Mouse (Mus musculus): ENCODE measurements around the gene Lrrtm1. TPM values are rescaled to one million over a fixed set of nuclear protein-coding genes. Genes with fewer than 3 reads are reported as not detected.

Lrrtm1 gene
- total RNA-seq, 1 experiment, result not detected

DNA sequence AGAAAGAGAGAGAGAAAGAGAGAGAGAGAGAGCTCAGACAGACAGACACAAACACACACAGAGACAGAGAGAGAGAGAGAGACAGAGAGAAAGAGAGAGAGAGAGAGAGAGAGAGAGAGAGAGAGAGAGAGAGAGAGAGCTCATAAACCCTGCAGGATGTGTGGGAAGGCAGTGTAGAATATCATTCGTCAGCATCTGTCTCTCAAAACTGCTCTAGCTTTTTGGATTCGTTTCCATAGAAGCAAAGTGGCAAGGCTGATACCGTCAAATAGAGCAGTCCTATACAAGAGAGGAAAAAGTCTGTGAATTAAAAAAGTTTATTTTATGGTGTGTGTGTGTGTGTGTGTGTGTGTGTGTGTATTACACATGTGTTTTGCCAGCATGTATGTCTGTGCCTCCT, 32.6 kb upstream of the Lrrtm1 start:
- Histone ChIP-seq H3K27ac (ENCODE audit: insufficient read depth, low read depth, low read length, poor library complexity, severe bottlenecking) (no peak overlapping the region), H3K4me1 (ENCODE audit: control insufficient read depth in 2 of 2, insufficient read depth in 2 of 2, low read length in 2 of 2, poor library complexity in 1 of 2) (no peaks in the 10 kb centered on the region), H3K9ac (ENCODE audit: insufficient read depth, low read depth, low read length, poor library complexity, severe bottlenecking) (no peak overlapping the region), H3K9me3 (ENCODE audit: control insufficient read depth, insufficient read depth, low read depth, low read length) (no peaks in the 10 kb centered on the region), H3K36me3 (ENCODE audit: control insufficient read depth, insufficient read depth, low read length, poor library complexity, severe bottlenecking) (no peaks in the 10 kb centered on the region), H3K4me3 (ENCODE audit: insufficient read depth in 1 of 2, low read depth in 1 of 2, low read length in 2 of 2, poor library complexity in 1 of 2, severe bottlenecking in 1 of 2) (no peak overlapping the region)
- in situ Hi-C loops (cut with MboI; ENCODE audit: low sequenced_read_pairs in 2 of 2, unreplicated experiment in 2 of 2), result no loop called here
- no peak for DNase-seq (ENCODE audit: low read depth, low spot score)
- TF ChIP-seq ZNF384 (IDR thresholded peaks at IDR 0.05; ENCODE audit: low read depth, low read length), result no peak
- no peak for TF ChIP-seq MAFK (IDR thresholded peaks at IDR 0.05; ENCODE audit: insufficient read depth, low read depth, low read length)
- no peak for TF ChIP-seq HCFC1 (IDR thresholded peaks at IDR 0.05; ENCODE audit: borderline replicate concordance, insufficient read depth, low read length)
- TF ChIP-seq ZC3H11A (IDR thresholded peaks at IDR 0.05; ENCODE audit: borderline replicate concordance, low read depth, low read length), result no peak
- TF ChIP-seq CHD2 (IDR thresholded peaks at IDR 0.05; ENCODE audit: low read depth, low read length), result no peak

DNA sequence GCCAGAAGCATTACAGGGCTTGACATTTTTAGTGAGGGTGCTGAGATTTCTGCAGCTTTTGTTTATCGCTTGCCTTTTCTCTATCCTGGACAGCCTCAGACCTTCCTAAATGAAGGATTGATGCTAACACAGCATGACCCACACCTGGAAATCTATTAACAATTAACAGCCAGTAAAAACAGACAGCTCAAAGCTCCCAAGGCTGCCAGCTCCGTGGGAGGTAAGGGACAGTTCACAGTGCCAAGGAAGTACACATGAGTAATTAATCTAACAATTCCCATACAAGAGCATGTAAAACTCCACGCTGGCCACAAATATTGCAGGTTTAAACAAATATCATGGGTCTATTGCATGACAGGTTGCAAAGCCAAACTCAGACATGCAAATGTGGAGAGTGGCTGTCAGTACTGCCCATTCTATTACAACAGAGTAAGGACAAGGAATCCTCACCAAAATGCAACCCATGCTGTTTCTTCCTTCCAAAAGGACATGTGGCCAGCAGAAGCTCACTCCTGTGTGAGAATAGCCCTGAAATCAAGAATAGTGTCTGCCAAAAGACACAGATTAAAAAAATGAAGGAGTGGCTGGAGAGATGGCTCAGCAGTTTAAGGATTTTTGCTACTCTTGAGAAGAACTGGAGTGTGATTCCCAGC, 28.6 kb upstream of the Lrrtm1 start:
- no peak for TF ChIP-seq ZNF384 (IDR thresholded peaks at IDR 0.05; ENCODE audit: low read depth, low read length)
- no peak for TF ChIP-seq HCFC1 (IDR thresholded peaks at IDR 0.05; ENCODE audit: borderline replicate concordance, insufficient read depth, low read length)
- no peak for TF ChIP-seq MAFK (IDR thresholded peaks at IDR 0.05; ENCODE audit: insufficient read depth, low read depth, low read length)
- no peak for TF ChIP-seq CHD2 (IDR thresholded peaks at IDR 0.05; ENCODE audit: low read depth, low read length)
- no peak overlapping the region for H3K4me3 ChIP-seq (ENCODE audit: insufficient read depth in 1 of 2, low read depth in 1 of 2, low read length in 2 of 2, poor library complexity in 1 of 2, severe bottlenecking in 1 of 2)
- no peak for DNase-seq (ENCODE audit: low read depth, low spot score)
- no peaks in the 10 kb centered on the region for H3K4me1 ChIP-seq (ENCODE audit: control insufficient read depth in 2 of 2, insufficient read depth in 2 of 2, low read length in 2 of 2, poor library complexity in 1 of 2)
- in situ Hi-C loops (cut with MboI; ENCODE audit: low sequenced_read_pairs in 2 of 2, unreplicated experiment in 2 of 2), result no loop called here
- no peaks in the 10 kb centered on the region for H3K9me3 ChIP-seq (ENCODE audit: control insufficient read depth, insufficient read depth, low read depth, low read length)
- no peak overlapping the region for H3K27ac ChIP-seq (ENCODE audit: insufficient read depth, low read depth, low read length, poor library complexity, severe bottlenecking)
- H3K36me3 ChIP-seq (ENCODE audit: control insufficient read depth, insufficient read depth, low read length, poor library complexity, severe bottlenecking), result no peaks in the 10 kb centered on the region
- no peak overlapping the region for H3K9ac ChIP-seq (ENCODE audit: insufficient read depth, low read depth, low read length, poor library complexity, severe bottlenecking)

DNA sequence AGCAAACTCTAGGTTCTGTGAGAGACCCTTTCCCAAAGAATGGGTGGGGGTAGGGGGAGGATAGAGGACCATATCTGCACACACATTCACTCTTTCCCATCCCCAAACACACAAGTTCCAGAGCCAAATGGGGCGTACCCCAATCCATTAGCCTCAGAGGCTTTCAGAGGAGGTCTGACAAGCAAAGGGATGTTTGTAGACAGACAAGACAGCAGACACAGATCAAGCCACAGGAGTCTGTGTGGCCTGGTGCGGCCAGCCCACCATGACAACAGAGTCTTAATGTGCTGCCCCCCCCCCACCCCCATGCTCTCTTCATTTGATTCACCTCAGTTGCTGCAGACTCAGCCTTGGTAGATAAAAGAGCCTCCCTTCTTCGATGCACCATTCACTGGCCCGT, 27.2 kb upstream of the Lrrtm1 start:
- no peak for TF ChIP-seq ZC3H11A (IDR thresholded peaks at IDR 0.05; ENCODE audit: borderline replicate concordance, low read depth, low read length)
- TF ChIP-seq MAFK (IDR thresholded peaks at IDR 0.05; ENCODE audit: insufficient read depth, low read depth, low read length), result no peak
- TF ChIP-seq ZNF384 (IDR thresholded peaks at IDR 0.05; ENCODE audit: low read depth, low read length), result no peak
- TF ChIP-seq CHD2 (IDR thresholded peaks at IDR 0.05; ENCODE audit: low read depth, low read length), result no peak
- TF ChIP-seq HCFC1 (IDR thresholded peaks at IDR 0.05; ENCODE audit: borderline replicate concordance, insufficient read depth, low read length), result no peak
- in situ Hi-C loops (cut with MboI; ENCODE audit: low sequenced_read_pairs in 2 of 2, unreplicated experiment in 2 of 2), result no loop called here

DNA sequence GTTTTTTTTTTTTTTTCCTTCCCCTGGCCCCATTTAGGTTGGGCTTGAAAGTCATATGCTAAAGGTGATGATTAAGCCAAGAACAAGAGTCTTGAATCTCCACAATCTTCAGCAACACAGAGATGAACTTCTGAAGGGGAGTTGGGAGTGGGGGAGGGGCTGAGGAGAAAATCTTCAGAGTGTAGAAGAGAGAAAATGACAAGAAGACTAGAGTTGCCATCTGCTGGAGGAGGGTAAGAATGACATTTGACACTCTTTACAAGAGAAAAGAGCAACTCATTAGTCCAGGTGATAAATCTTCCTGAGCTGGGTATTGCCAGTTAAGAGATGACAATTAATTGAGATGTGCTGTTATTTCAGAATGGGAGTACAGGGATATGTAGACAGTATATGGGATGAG, 23.6 kb upstream of the Lrrtm1 start:
- in situ Hi-C loops (cut with MboI; ENCODE audit: low sequenced_read_pairs in 2 of 2, unreplicated experiment in 2 of 2), result no loop called here
- no peak for TF ChIP-seq HCFC1 (IDR thresholded peaks at IDR 0.05; ENCODE audit: borderline replicate concordance, insufficient read depth, low read length)
- no peak for TF ChIP-seq ZNF384 (IDR thresholded peaks at IDR 0.05; ENCODE audit: low read depth, low read length)
- 0 out of 2 replicates have a peak, but pooled peaks have one; percentile 35 for TF ChIP-seq ZC3H11A (IDR thresholded peaks at IDR 0.05; ENCODE audit: borderline replicate concordance, low read depth, low read length)
- TF ChIP-seq MAFK (IDR thresholded peaks at IDR 0.05; ENCODE audit: insufficient read depth, low read depth, low read length), result no peak
- TF ChIP-seq CHD2 (IDR thresholded peaks at IDR 0.05; ENCODE audit: low read depth, low read length), result no peak
- peak; percentile 21 for DNase-seq (ENCODE audit: low read depth, low spot score)

More for the DNA sequence above, 27.2 kb upstream of the Lrrtm1 start:
- Histone ChIP-seq H3K27ac (ENCODE audit: insufficient read depth, low read depth, low read length, poor library complexity, severe bottlenecking) (no peak overlapping the region), H3K4me1 (ENCODE audit: control insufficient read depth in 2 of 2, insufficient read depth in 2 of 2, low read length in 2 of 2, poor library complexity in 1 of 2) (no peaks in the 10 kb centered on the region), H3K4me3 (ENCODE audit: insufficient read depth in 1 of 2, low read depth in 1 of 2, low read length in 2 of 2, poor library complexity in 1 of 2, severe bottlenecking in 1 of 2) (no peak overlapping the region), H3K9me3 (ENCODE audit: control insufficient read depth, insufficient read depth, low read depth, low read length) (no peaks in the 10 kb centered on the region), H3K9ac (ENCODE audit: insufficient read depth, low read depth, low read length, poor library complexity, severe bottlenecking) (no peak overlapping the region), H3K36me3 (ENCODE audit: control insufficient read depth, insufficient read depth, low read length, poor library complexity, severe bottlenecking) (no peaks in the 10 kb centered on the region)
- no peak for DNase-seq (ENCODE audit: low read depth, low spot score)

More for the DNA sequence above, 23.6 kb upstream of the Lrrtm1 start:
- Histone ChIP-seq H3K9ac (ENCODE audit: insufficient read depth, low read depth, low read length, poor library complexity, severe bottlenecking) (no peak overlapping the region), H3K4me3 (ENCODE audit: insufficient read depth in 1 of 2, low read depth in 1 of 2, low read length in 2 of 2, poor library complexity in 1 of 2, severe bottlenecking in 1 of 2) (no peak overlapping the region), H3K9me3 (ENCODE audit: control insufficient read depth, insufficient read depth, low read depth, low read length) (no peaks in the 10 kb centered on the region), H3K4me1 (ENCODE audit: control insufficient read depth in 2 of 2, insufficient read depth in 2 of 2, low read length in 2 of 2, poor library complexity in 1 of 2) (no peaks in the 10 kb centered on the region), H3K36me3 (ENCODE audit: control insufficient read depth, insufficient read depth, low read length, poor library complexity, severe bottlenecking) (no peaks in the 10 kb centered on the region), H3K27ac (ENCODE audit: insufficient read depth, low read depth, low read length, poor library complexity, severe bottlenecking) (no peak overlapping the region)
